Mouse (Mus musculus) neural tube, embryonic 14.5 days (tissue): ENCODE data around the gene Cd5. TPM values are rescaled to one million over a fixed set of nuclear protein-coding genes. Genes with fewer than 3 reads are reported as not detected.

Experiments used
- ATAC-seq: fragments of 200-750 bp; cut with Nextera tagmentation; 2 replicates; pipeline ENCODE4 v1.8.0; 2017; ENCODE audit warnings: low read depth, mild to moderate bottlenecking, moderate TSS enrichment, moderate library complexity
- H3K27ac ChIP-seq: fragments of 300-500 bp; sonication (generic); 2 replicates; pipeline ENCODE4 v1.5.1; 2014; ENCODE audit warnings: low read depth, mild to moderate bottlenecking, control low read depth, low read length, moderate library complexity, mixed read lengths
- H3K27me3 ChIP-seq: fragments of 300-500 bp; sonication (generic); 2 replicates; pipeline ENCODE4 v1.6.1; 2014; ENCODE audit warnings: low read length; ENCODE audit not compliant: control insufficient read depth, insufficient read depth
- H3K36me3 ChIP-seq: fragments of 300-500 bp; sonication (generic); 2 replicates; pipeline ENCODE4 v1.6.1; 2014; ENCODE audit warnings: low read length, mixed read lengths; ENCODE audit not compliant: control insufficient read depth, insufficient read depth
- H3K4me1 ChIP-seq: fragments of 300-500 bp; sonication (generic); 2 replicates; pipeline ENCODE4 v1.6.1; 2014; ENCODE audit warnings: low read length; ENCODE audit not compliant: control insufficient read depth, insufficient read depth
- H3K4me2 ChIP-seq: fragments of 300-500 bp; sonication (generic); 2 replicates; pipeline ENCODE4 v1.6.1; 2014; ENCODE audit warnings: mild to moderate bottlenecking, low read depth, low read length, control low read depth
- H3K4me3 ChIP-seq: fragments of 300-500 bp; sonication (generic); 2 replicates; pipeline ENCODE4 v1.5.1; 2014; ENCODE audit warnings: low read depth, low read length, control low read depth, mixed read lengths
- H3K9ac ChIP-seq: fragments of 300-500 bp; sonication (generic); replicated peaks from 2 replicates; pipeline ENCODE4 v1.6.1; 2014; ENCODE audit warnings: low read depth, mild to moderate bottlenecking, control low read depth, low read length, mixed read lengths
- H3K9me3 ChIP-seq: fragments of 300-500 bp; sonication (generic); 2 replicates; pipeline ENCODE4 v1.6.1; 2016; ENCODE audit warnings: low read length; ENCODE audit not compliant: control insufficient read depth
- WGBS: fragments of 180-500 bp; shearing (Covaris S2); extraction: QIAGEN DNeasy Blood & Tissue Kit; methylation state at CpG from one replicate; pipeline ENCODE4 v1.1.7; 2014; 5-methylcytosine and 5-hydroxymethylcytosine counted together
- polyA plus RNA-seq: library from polyadenylated mRNA; unstranded; fragments of >200 nt; fragmentation: Nextera tagmentation; extraction: Ambion mirVana; gene quantifications from 2 replicates; pipeline ENCODE4 v1.2.1, GENCODE M21; 2014

The Cd5 gene
- polyA plus RNA-seq, 1 experiment from 2014 or later: 0.44 TPM

- WGBS: 100% methylated on average over 1 of the region's 1 CpGs
Measured at GRCm38 (mm10) chr19:10751607-10752006, 12.8 kb upstream of the Cd5 start.

GRCm38 (mm10) chr19:10750161-10750560, 11.4 kb upstream of the Cd5 start:
- Histone ChIP-seq H3K4me3 (no peak overlapping the region), H3K27ac (no peak overlapping the region), H3K27me3 (no peaks in the 10 kb centered on the region), H3K4me1 (no peaks in the 10 kb centered on the region), H3K9ac (no peak overlapping the region), H3K9me3 (no peaks in the 10 kb centered on the region), H3K4me2 (no peak overlapping the region), H3K36me3 (no peaks in the 10 kb centered on the region)
- WGBS: 80% methylated on average over 6 of the region's 6 CpGs
- no peak for ATAC-seq

More at GRCm38 (mm10) chr19:10751607-10752006, 12.8 kb upstream of the Cd5 start:
- Histone ChIP-seq H3K27me3 (no peaks in the 10 kb centered on the region), H3K9me3 (no peaks in the 10 kb centered on the region), H3K4me3 (no peak overlapping the region), H3K9ac (no peak overlapping the region), H3K4me2 (no peak overlapping the region), H3K36me3 (no peaks in the 10 kb centered on the region), H3K27ac (no peak overlapping the region), H3K4me1 (no peaks in the 10 kb centered on the region)
- ATAC-seq: no peak

GRCm38 (mm10) chr19:10749295-10749694, 10.5 kb upstream of the Cd5 start:
- Histone ChIP-seq H3K4me1 (no peaks in the 10 kb centered on the region), H3K4me3 (no peak overlapping the region), H3K36me3 (no peaks in the 10 kb centered on the region), H3K27me3 (no peaks in the 10 kb centered on the region), H3K27ac (no peak overlapping the region), H3K9ac (no peak overlapping the region), H3K4me2 (no peak overlapping the region), H3K9me3 (no peaks in the 10 kb centered on the region)
- ATAC-seq: no peak
- WGBS: 94% methylated on average over 6 of the region's 6 CpGs

- no peak overlapping the region for H3K9ac ChIP-seq
- H3K4me2 ChIP-seq: no peak overlapping the region
- H3K4me1 ChIP-seq: no peaks in the 10 kb centered on the region
- H3K36me3 ChIP-seq: no peaks in the 10 kb centered on the region
- 56% methylated on average over 11 of the region's 11 CpGs for WGBS
- H3K4me3 ChIP-seq: no peak overlapping the region
- H3K27ac ChIP-seq: no peak overlapping the region
- no peaks in the 10 kb centered on the region for H3K9me3 ChIP-seq
- H3K27me3 ChIP-seq: no peaks in the 10 kb centered on the region
- ATAC-seq: no peak
Measured at GRCm38 (mm10) chr19:10748401-10749102, 9.8 kb upstream of the Cd5 start.

GRCm38 (mm10) chr19:10747718-10748117, 8.9 kb upstream of the Cd5 start:
- Histone ChIP-seq H3K27me3 (no peaks in the 10 kb centered on the region), H3K4me3 (no peak overlapping the region), H3K4me1 (no peaks in the 10 kb centered on the region), H3K36me3 (no peaks in the 10 kb centered on the region), H3K9me3 (no peaks in the 10 kb centered on the region), H3K4me2 (no peak overlapping the region), H3K27ac (no peak overlapping the region), H3K9ac (no peak overlapping the region)
- 89% methylated on average over 6 of the region's 6 CpGs for WGBS
- no peak for ATAC-seq

- H3K36me3 ChIP-seq: no peaks in the 10 kb centered on the region
- H3K4me3 ChIP-seq: no peak overlapping the region
- H3K4me2 ChIP-seq: no peak overlapping the region
- H3K9me3 ChIP-seq: no peaks in the 10 kb centered on the region
- H3K9ac ChIP-seq: no peak overlapping the region
- ATAC-seq: no peak
- WGBS: 90% methylated on average over 7 of the region's 7 CpGs
- H3K4me1 ChIP-seq: no peaks in the 10 kb centered on the region
- no peak overlapping the region for H3K27ac ChIP-seq
- H3K27me3 ChIP-seq: no peaks in the 10 kb centered on the region
Measured at GRCm38 (mm10) chr19:10747182-10747581, 8.4 kb upstream of the Cd5 start.

- Histone ChIP-seq H3K4me1 (no peaks in the 10 kb centered on the region), H3K36me3 (no peaks in the 10 kb centered on the region), H3K9ac (no peak overlapping the region), H3K4me3 (no peak overlapping the region), H3K27me3 (no peaks in the 10 kb centered on the region), H3K27ac (no peak overlapping the region), H3K4me2 (no peak overlapping the region), H3K9me3 (no peaks in the 10 kb centered on the region)
- ATAC-seq: no peak
- 76% methylated on average over 3 of the region's 3 CpGs for WGBS
Measured at GRCm38 (mm10) chr19:10742565-10742964, 3.8 kb upstream of the Cd5 start.

- no peaks in the 10 kb centered on the region for H3K27me3 ChIP-seq
- no peaks in the 10 kb centered on the region for H3K36me3 ChIP-seq
- no peaks in the 10 kb centered on the region for H3K4me1 ChIP-seq
- ATAC-seq: no peak
- H3K4me3 ChIP-seq: no peak overlapping the region
- H3K9me3 ChIP-seq: no peaks in the 10 kb centered on the region
- H3K4me2 ChIP-seq: no peak overlapping the region
- WGBS: 79% methylated on average over 6 of the region's 6 CpGs
- H3K9ac ChIP-seq: no peak overlapping the region
- H3K27ac ChIP-seq: no peak overlapping the region
Measured at GRCm38 (mm10) chr19:10742145-10742544, 3.3 kb upstream of the Cd5 start.

GRCm38 (mm10) chr19:10740641-10741440, 2.0 kb upstream of the Cd5 start:
- H3K27ac ChIP-seq: no peak overlapping the region
- no peak overlapping the region for H3K4me3 ChIP-seq
- no peak overlapping the region for H3K4me2 ChIP-seq
- H3K9me3 ChIP-seq: no peaks in the 10 kb centered on the region
- H3K27me3 ChIP-seq: no peaks in the 10 kb centered on the region
- no peaks in the 10 kb centered on the region for H3K4me1 ChIP-seq
- no peak overlapping the region for H3K9ac ChIP-seq
- 47% methylated on average over 11 of the region's 11 CpGs for WGBS
- ATAC-seq: no peak
- H3K36me3 ChIP-seq: no peaks in the 10 kb centered on the region
